23 mouse cellular contexts compared by ENCODE assay signal in the genomic region with DNA sequence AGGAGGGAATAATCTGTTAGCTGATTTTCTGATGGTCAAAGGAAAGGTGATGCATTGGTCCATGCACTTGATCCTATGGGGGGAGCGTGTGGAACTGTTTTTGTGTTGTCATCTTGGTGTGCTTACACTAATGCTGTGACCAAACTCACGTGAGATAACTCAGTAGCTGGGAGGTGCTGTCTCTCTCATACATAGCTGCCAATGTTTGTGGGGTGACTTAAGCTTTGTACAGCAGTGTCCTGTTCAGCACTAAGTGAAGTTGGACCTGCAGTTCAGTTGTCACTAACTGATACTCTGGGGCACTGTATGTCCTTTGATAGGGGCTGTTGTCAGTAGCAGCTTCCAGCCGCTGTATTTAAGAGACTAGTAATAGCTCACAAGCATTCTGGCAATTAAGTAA. TPM values are rescaled to one million over a fixed set of nuclear protein-coding genes. Genes with fewer than 3 reads are reported as not detected.
A peak's percentile ranks its signal among the peaks of the same experiment; 100 is the strongest.
DNase-seq lines count a peak whose midpoint lies in the region; ATAC-seq and TF ChIP-seq lines count a peak whose summit lies in the region.
"Had no signal": no experiment of that assay in that cellular context is flagged by ENCODE, and none has a peak within 500 bp of the region (broad histone marks: within the 10 kb centered on the region; RNA-seq: fewer than 3 reads in every experiment).

No protein-coding gene starts in this region.

- peak; percentile 67 for ATAC-seq in liver, embryonic 11.5 days (replicated peaks; ENCODE audit: low FRiP score)
- peak; percentile 60 for ATAC-seq in liver, embryonic 16.5 days (ENCODE audit: low read depth)
- ATAC-seq: forebrain, embryonic 16.5 days; intestine, embryonic 15.5 days; midbrain, embryonic 13.5 days had no signal

- intact Hi-C loops in gastrocnemius, adult 2 months (cut with DNase I), result no loop called here

- no peaks in the 10 kb centered on the region for H3K27me3 ChIP-seq in liver, embryonic 11.5 days (replicated peaks; ENCODE audit: control insufficient read depth, insufficient read depth, low read length)
- no peaks in the 10 kb centered on the region for H3K27me3 ChIP-seq in liver, embryonic 16.5 days (ENCODE audit: control insufficient read depth, insufficient read depth, low read depth, low read length)
- H3K27me3 ChIP-seq: embryonic facial prominence, embryonic 13.5 days; intestine, embryonic 15.5 days; midbrain, embryonic 13.5 days had no signal

- no peaks in the 10 kb centered on the region for H3K9me3 ChIP-seq in liver, embryonic 11.5 days (ENCODE audit: control insufficient read depth, low read length)
- no peaks in the 10 kb centered on the region for H3K9me3 ChIP-seq in liver, embryonic 16.5 days (replicated peaks; ENCODE audit: control insufficient read depth, low read length)
- H3K9me3 ChIP-seq: embryonic facial prominence, embryonic 13.5 days; heart, embryonic 10.5 days; intestine, embryonic 15.5 days; midbrain, embryonic 13.5 days had no signal

- no peak for DNase-seq in gastrocnemius, adult 2 months
- DNase-seq in gastrocnemius, postnatal 4 days (ENCODE audit: low spot score in 2 of 2), result no peak
- no peak for DNase-seq in liver, embryonic 11.5 days (ENCODE audit: low spot score)
- no peak for DNase-seq in liver
- no peak for DNase-seq in kidney, postnatal 36 days
- no peak for DNase-seq in adrenal gland, adult 8-10 months
- DNase-seq in thymus, postnatal 4 days, result no peak
- DNase-seq: cerebellum, adult 11 months; cerebellum, postnatal 10 days; gastrocnemius, postnatal 14 days; heart, postnatal 36 days; kidney, adult 8-10 months; kidney, postnatal 10 days; lung, adult 18-20 months; lung, postnatal 10 days had no signal

- H3K4me3 ChIP-seq in gastrocnemius, adult 2 months, result no peak overlapping the region
- no peak overlapping the region for H3K4me3 ChIP-seq in liver, embryonic 11.5 days (ENCODE audit: low read depth, low read length)
- no peak overlapping the region for H3K4me3 ChIP-seq in liver, embryonic 16.5 days (ENCODE audit: low read depth, low read length)
- H3K4me3 ChIP-seq: embryonic facial prominence, embryonic 13.5 days; heart, embryonic 10.5 days; intestine, embryonic 15.5 days; layer of hippocampus, adult 2 months; midbrain, embryonic 13.5 days had no signal

- no peak overlapping the region for H3K9ac ChIP-seq in liver, embryonic 11.5 days (ENCODE audit: low read depth, low read length)
- H3K9ac ChIP-seq in liver, embryonic 16.5 days (ENCODE audit: low read depth, low read length), result no peak overlapping the region
- H3K9ac ChIP-seq: embryonic facial prominence, embryonic 13.5 days; hindbrain, embryonic 14.5 days; intestine, embryonic 15.5 days; midbrain, embryonic 13.5 days had no signal

- H3K4me2 ChIP-seq in liver, embryonic 11.5 days, result no peak overlapping the region
- H3K4me2 ChIP-seq in liver, embryonic 16.5 days (ENCODE audit: low read depth, low read length), result 0 out of 2 replicates have a peak overlapping the region, but pooled peaks have one; percentile 1
- H3K4me2 ChIP-seq: embryonic facial prominence, embryonic 13.5 days; hindbrain, embryonic 14.5 days; intestine, embryonic 15.5 days; midbrain, embryonic 13.5 days had no signal

- 65% methylated on average over 3 of the region's 3 CpGs for WGBS in liver, embryonic 11.5 days
- WGBS in liver, embryonic 16.5 days (ENCODE audit: insufficient replicate concordance), result 34% methylated on average over 3 of the region's 3 CpGs

- 0 out of 2 replicates have a peak, but pooled peaks cover 2% of the 10 kb centered on the region for H3K36me3 ChIP-seq in liver, embryonic 11.5 days (ENCODE audit: control insufficient read depth, insufficient read depth, low read length)
- H3K36me3 ChIP-seq in liver, embryonic 16.5 days (ENCODE audit: control insufficient read depth, insufficient read depth), result no peaks in the 10 kb centered on the region
- H3K36me3 ChIP-seq: intestine, embryonic 15.5 days had no signal

- H3K27ac ChIP-seq in gastrocnemius, adult 2 months, result peak overlapping the region; percentile 29
- no peak overlapping the region for H3K27ac ChIP-seq in liver, embryonic 11.5 days (ENCODE audit: low read depth, low read length)
- peak overlapping the region; percentile 22; the same call in 1 of the 2 replicates for H3K27ac ChIP-seq in liver, embryonic 16.5 days (ENCODE audit: low read length)
- H3K27ac ChIP-seq: embryonic facial prominence, embryonic 13.5 days; heart, embryonic 10.5 days; hindbrain, embryonic 14.5 days; intestine, embryonic 15.5 days; midbrain, embryonic 13.5 days had no signal

- peaks cover 5% of the 10 kb centered on the region for H3K4me1 ChIP-seq in liver, embryonic 11.5 days (replicated peaks; ENCODE audit: control insufficient read depth, insufficient read depth, low read length)
- H3K4me1 ChIP-seq in liver, embryonic 16.5 days (ENCODE audit: control insufficient read depth, low read depth, low read length), result peaks cover 7% of the 10 kb centered on the region

- TF ChIP-seq CTCF in gastrocnemius, adult 2 months (IDR thresholded peaks at IDR 0.05), result no peak

RNA-seq across cellular contexts. Expression of gene Arid2, which starts 43.2 kb away (rescaled TPM):
- 10 to 100 TPM; 13.1 to 13.2 TPM for total RNA-seq in gastrocnemius, adult 2 months (2021)
- 10 to 100 TPM; 46.0 to 50.8 TPM for total RNA-seq in gastrocnemius, postnatal 4 days (2021)
- 24.8 and 25.8 TPM in 2 replicates for polyA plus RNA-seq in liver, embryonic 11.5 days (2014; fragmentation: Nextera tagmentation; extraction: Ambion mirVana)
- polyA plus RNA-seq in liver, embryonic 16.5 days (2015; fragmentation: Nextera tagmentation; extraction: Ambion mirVana), result 7.4 and 7.9 TPM in 2 replicates
- 10 to 100 TPM; 39.0 to 55.2 (median 46.1) TPM for total RNA-seq in adrenal gland, adult 8-10 months (2022)
